Mouse (Mus musculus) testis, postnatal 14 days (tissue): ENCODE data around the gene Traip.

Source experiments
- DNase-seq: peaks from one replicate; pipeline ENCODE4 v3.0.0; 2021; ENCODE audit warnings: low spot score

Gene Traip

GRCm38 (mm10) chr9:107949922-107950235 lies at the start of gene Traip:
TSS of gene Traip (plus strand) at chr9:107950136.
- no peak for DNase-seq

DNA sequence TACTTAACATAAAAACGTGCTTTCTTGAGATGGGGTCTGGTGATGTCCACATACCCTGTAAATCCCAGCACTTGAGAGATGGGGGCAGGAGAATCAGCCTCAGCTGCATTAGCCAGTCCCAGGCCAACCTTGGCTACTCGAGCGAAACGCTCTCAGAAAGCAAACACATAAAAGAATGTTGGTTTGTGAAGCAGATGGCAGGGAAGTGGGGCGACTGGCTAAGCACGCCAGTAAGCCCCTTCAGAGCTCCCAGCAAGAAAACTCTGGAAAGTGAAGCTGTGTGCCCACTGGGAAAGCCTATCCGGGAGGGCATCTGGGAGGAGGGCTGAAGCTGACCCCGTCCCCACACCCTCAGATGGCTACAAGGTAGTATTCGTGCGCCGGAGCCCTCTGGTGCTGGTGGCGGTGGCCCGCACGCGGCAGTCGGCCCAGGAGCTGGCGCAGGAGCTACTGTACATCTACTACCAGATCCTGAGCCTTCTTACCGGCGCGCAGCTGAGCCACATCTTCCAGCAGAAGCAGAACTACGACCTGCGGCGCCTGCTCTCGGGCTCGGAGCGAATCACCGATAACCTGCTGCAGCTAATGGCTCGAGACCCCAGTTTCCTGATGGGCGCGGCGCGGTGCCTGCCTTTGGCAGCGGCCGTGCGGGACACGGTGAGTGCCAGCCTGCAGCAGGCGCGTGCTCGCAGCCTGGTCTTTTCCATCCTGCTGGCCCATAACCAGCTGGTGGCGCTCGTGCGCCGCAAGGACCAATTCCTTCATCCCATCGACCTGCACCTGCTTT lies 48.9 kb upstream of the Traip start:
- peak; percentile 76 for DNase-seq

- DNase-seq: no peak
These were observed 48.4 kb upstream of the Traip start for GRCm38 (mm10) chr9:107901627-107901914.

DNA sequence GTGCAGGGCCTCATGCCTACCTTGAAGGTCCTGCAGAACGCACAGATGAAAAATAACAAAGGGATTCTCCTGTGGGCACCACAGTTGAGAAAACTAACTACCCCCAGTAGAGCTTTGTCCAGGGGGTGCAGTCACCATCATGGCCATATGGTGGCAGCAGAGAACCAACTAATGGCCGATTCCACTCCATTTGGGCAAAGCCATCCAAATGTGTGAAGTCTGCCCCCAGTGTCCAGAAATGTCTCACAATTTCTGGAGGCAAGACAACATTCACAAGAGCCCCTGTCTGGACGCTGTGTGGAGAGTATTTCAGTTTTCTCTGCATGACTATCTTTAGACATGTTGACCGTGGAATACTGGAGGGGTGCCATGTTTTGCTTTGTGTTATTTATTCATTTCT lies 45.2 kb upstream of the Traip start:
- DNase-seq: peak; percentile 64

- DNase-seq: peak; percentile 75
These were observed 43.5 kb upstream of the Traip start, which contains the start of gene Mst1r for GRCm38 (mm10) chr9:107906252-107906966. TSS of gene Mst1r (plus strand) at chr9:107906873.

GRCm38 (mm10) chr9:107906967-107907800 lies 42.8 kb upstream of the Traip start:
- DNase-seq: no peak

DNA sequence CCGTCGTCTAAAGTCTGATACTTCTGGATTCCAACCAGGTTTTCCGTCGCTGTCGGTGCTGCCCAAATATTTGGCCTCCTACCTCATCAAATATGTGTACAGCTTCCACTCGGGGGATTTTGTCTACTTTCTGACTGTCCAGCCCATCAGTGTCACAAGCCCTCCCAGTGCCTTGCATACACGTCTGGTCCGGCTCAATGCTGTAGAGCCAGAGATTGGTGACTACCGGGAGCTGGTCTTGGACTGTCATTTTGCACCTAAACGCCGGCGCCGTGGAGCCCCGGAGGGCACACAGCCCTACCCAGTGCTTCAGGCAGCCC lies 42.2 kb upstream of the Traip start:
- no peak for DNase-seq

DNA sequence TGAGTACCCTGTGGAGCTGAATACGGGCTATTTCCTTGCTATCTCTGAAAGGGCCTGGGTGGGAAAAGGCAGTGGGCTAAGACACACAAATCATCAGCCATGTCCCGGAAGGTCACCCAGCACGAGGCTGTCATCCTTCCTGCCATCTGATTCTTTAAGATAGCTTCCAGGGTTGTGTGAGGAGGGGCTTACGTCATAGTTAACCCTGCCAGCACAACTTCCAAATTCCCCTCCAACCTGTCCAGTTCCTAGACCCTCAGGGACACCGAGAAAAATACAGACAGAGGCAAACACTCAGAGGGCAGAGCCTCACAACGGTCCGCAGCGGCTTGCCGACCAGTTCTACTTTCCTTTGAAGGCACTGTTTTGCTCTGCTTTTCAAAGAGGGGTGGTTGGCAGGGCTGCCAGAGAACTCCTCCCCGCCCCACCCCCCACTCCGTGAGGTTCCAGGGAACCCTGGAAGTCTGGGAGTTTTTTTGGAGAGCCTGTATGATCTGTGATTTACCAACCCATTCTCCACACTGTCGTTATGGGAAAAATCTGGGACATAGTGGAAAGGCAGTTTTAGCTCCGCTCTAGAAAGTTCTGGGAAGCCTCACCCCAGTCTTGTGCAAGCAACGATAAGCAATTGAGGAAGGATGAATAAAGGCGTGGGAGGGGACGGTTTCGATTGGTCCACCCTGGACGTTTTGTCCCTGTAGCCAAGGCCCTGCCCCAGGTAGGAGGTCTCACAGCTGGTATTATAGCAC lies 41.4 kb upstream of the Traip start:
- DNase-seq: no peak

DNA sequence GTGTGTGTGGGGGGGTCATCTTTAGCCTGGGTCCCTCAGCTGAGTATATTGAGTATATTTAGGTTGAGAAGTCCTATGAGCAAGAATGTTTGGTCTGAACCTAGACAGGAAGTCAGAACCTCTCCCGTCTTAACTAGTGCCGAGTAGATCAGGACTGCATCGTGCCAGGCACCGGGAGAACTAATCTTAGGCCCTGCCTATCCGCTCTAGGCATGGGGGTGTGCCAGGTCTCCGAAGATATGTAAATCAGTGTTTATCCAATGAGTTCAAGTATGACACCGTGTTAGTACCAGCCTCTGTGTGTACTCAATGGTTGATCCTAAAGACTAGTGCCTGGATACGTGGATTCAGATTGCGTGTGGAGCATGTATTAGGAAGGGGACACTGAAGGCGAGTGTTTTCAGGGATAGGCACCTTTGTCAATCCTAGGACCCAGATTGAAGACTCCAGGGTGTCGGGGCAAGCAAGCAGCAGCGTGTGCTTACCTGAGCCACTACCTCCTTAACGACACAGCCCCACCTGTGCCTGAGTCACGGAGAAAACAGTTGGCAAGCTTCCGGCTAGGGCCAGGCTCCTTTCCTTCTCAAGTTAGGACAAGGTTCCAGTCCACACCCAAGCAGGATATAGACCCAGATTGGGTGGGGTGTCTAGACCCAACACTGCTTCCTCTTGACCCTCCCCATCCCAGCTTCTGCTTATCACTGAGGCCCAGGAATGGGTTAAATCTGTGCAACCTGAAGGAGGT lies 39.7 kb upstream of the Traip start:
- no peak for DNase-seq

- no peak for DNase-seq
These were observed 35.0 kb upstream of the Traip start for GRCm38 (mm10) chr9:107914764-107915420.

DNA sequence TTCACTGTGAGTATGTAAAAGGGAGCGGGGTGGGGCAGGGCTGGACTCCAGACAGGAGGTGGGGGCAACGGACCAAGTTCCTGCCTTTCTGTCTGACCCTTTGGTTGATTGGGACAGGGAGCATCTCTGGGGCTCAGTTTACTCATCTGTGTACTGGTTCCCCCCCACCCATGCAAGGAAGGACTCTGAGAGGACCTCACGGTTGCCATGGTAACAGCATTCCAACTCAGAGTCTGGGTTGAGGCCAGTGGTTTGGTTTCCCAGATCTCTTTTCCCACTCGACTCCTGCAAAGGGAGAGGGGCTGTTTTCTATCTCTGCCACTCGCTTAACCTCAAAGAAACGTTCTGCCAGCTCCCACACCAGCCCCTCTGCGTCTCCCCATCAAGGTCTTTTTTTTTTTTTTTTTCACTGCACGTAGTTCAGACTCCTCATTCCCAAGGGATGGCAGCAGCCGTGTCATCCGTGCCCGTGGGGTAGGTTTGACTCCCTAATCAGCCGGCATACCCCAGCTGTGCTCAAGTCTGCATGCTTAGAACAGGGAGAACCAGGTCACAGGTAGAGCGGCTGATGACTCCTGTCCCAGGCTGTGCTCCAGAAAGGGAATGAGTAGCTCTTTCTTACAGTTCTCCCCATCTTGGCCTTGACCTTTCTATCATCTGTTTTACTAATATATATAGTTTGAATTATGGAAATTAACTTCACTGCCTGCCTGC lies 31.9 kb upstream of the Traip start:
- no peak for DNase-seq

GRCm38 (mm10) chr9:107918884-107919283 lies 31.1 kb upstream of the Traip start:
- DNase-seq: no peak

- DNase-seq: no peak
These were observed 30.5 kb upstream of the Traip start for GRCm38 (mm10) chr9:107919441-107919840.

- DNase-seq: no peak
These were observed 26.9 kb upstream of the Traip start for GRCm38 (mm10) chr9:107923021-107923420.

DNA sequence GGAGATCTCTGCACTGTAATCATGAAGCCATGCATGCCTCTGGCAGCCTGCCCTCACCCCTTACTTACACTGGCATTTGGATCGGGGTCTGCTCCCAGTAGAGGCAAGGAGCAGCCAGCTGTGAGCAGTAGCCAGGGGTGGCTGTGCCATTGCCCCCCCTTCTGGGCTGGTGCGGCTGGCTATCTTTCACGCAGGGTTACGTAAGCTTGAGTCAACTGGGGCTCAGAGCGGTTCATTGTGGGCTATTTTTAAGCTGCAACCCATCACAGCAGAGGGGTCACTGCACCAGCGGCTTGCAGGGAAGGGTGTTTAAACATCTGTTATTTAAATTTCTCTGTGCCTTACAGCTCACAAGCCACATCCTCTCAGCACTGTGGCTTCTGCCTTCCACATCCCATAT lies 26.0 kb upstream of the Traip start:
- DNase-seq: no peak

DNA sequence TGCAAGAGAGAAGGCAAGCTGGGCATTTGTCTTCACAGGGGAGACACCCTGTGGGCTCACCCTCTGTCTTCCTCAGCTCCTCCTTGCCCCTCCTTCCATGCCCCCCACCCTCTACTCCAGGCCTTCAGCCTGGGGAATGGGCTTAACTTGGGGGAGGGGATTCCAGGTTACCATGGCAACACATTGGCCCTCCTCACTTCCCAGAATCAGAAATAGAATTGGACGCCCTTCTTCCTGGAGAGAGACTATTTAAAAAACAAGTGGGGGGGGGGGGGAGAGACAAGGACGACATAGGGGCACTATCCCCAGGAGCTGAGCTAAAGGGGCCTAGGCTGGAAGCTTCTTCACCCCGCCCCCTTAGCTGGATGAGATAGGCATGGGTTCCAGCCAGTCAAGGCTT lies 24.7 kb upstream of the Traip start:
- no peak for DNase-seq

GRCm38 (mm10) chr9:107926920-107927420 lies 23.0 kb upstream of the Traip start:
- DNase-seq: no peak

GRCm38 (mm10) chr9:107927749-107928148 lies 22.2 kb upstream of the Traip start:
- peak; percentile 37 for DNase-seq

- no peak for DNase-seq
These were observed 21.8 kb upstream of the Traip start, which contains the start of gene Actl11 for GRCm38 (mm10) chr9:107928169-107928568. TSS of gene Actl11 (plus strand) at chr9:107928469.

- DNase-seq: no peak
These were observed 17.7 kb upstream of the Traip start for GRCm38 (mm10) chr9:107932221-107932620.
